Mouse (Mus musculus): ENCODE data around the gene Mlxip.

The Mlxip gene

DNA sequence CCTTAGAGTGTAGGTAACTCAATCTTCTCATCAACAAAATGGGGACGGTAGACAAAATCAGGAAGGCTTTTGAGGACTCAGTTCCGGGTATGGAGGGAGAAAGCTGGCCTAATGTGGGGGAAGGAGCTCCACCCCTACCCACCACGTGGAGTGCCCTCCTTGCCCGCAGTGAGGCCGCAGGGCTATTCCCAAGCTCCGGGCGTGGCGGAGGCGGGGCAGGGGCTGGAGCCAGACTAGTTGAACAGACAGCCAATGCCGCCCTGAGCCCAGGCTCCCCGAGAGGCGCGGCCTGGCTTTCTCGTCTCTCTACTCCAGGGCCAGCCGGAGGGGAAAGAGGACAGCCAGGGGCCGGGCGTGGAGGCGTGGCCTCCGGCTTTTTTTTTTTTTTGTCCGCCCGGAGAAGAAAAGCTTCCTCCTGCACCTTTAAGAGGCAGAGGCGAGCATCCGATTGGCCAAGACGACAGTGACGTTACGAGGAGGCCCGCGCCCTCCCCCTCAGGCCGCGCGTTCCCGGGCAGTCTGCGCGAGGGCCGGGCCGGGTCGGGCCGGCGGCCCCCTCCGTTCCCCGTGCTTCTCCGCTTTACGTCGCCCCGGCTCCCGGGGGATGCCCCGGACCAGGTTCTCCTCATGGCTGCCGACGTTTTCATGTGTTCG lies at the start of gene Mlxip:
TSS of gene Mlxip (plus strand) at position 496 of the 654 bp plus-strand sequence.
- peak; percentile 99 for DNase-seq

GRCm38 (mm10) chr5:123344963-123345852 lies 49.4 kb upstream of the Mlxip start:
- peak; percentile 66 for DNase-seq

- DNase-seq = peak; percentile 81
Observed at GRCm38 (mm10) chr5:123345853-123346654, 48.5 kb upstream of the Mlxip start.

DNA sequence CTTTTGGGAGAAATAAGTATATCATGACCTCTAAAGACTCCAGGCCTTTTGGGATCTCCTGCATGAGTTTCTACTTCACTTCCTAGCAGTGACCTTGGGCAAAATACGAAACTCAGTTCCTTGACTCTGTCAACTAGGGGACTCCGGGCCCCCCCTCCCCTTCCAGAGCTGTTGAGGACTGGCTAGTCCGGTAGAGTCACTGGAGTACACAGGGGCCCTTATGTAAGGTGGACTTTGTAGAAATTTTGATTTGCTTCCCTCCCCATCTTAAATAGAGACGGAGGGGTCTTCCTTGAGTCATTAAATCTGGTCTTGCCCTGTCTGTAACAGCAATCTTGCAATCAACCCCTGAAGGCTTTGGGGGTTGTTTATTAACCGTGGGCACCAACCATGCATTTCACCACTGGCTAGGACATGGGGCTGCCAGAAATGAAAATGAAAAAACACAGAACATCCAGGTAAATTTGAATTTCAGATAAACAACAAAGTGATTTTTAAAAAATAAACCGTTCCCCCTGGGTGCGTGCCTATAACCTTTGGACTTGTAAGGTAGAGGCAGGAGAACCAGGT lies 47.8 kb upstream of the Mlxip start:
- peak; percentile 38 for DNase-seq

GRCm38 (mm10) chr5:123347985-123348384 lies 46.6 kb upstream of the Mlxip start:
- no peak for DNase-seq

DNA sequence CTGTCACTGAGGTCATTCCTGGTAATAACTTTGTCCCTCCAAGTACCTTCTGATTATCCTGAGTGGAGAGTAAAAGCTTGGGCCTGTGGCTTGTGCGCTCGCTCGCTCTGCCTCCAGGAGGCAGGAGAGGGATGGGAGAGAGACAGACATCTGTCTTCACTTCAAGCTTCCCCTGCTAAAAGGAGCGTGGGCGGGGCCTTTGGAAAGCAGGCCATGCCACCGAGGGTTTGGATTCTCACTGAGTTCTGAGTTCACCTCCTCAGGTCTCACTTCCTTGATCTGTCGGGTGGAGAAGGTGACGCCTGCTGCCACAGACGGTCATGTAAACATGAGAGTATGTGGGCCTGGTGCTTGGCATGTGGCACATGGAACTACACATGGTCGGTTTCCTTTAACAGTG lies 44.2 kb upstream of the Mlxip start:
- DNase-seq = peak; percentile 39

- peak; percentile 90 for DNase-seq
Observed at GRCm38 (mm10) chr5:123355918-123356317, 38.7 kb upstream of the Mlxip start.

DNA sequence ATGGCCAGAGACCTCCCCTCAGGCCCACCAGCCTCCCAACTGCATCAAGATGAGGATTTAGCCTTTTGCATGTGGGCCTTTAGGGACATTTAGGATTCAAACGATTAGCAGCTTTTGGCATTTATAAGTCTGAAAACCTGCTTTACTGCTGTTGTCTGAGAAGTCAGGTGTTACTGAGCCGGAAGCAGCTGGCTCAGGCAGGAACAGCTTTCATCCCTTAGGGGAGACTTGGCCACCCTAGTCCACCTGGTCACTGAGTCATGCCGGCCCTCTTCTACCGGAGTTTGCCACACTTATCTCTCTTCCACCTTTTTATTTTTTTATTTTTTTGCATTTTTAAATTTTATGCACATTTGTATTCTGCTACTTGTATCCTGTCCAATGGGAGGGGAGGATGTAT lies 37.3 kb upstream of the Mlxip start:
- DNase-seq = no peak

- no peak for DNase-seq
Observed at GRCm38 (mm10) chr5:123359431-123359830, 35.2 kb upstream of the Mlxip start.

DNA sequence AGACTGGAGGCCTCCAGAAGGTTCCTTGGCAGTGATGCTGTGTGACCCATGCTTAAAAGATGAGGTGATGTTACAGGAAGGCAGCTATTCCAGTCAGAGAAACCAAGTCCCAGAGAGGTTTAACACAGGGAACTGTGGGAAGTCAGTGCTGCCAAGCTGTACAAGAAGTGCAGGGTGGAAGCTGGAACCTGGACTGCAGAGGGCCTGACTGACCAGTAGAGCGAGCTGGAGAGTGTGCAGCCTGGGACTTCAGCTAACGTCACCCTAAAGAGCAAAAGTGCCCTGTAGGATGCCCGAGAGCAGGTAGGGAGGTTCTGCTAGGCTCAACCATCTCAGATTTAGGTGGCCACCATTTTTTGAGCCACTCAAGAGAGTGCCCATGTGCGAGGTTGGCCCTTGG lies 31.7 kb upstream of the Mlxip start:
- no peak for DNase-seq

- peak; percentile 85 for DNase-seq
Observed at GRCm38 (mm10) chr5:123364302-123364971, 30.2 kb upstream of the Mlxip start.

DNA sequence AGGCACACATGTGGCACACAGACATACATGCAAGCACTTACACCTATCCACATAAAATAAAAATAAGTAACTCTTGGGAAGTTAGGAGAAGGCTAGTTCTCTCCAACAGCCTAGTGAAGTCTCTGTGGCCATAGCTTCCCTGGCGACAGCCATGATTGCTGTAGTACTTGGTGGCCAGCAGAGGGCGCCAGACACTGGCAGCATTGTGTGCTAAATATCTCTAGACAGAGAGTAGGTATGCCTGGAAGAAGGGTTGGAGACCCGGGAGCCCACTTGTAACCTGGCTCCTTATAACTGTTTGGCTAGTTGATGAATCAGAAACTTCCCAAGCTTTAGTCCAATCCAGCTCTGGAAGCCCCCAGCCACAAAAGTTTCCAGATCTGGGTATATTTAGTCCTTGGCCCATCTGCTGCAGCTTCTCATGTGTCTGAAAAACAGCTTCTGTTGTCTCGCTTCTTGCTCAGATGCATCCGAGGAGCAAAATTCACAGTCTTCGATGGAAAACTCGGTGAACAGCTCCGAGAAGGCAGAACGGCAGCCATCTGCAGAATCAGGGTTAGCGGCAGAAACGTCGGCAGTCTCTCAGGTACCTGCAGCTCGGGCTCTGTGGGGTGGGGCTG lies 25.6 kb upstream of the Mlxip start:
- DNase-seq = peak; percentile 59

GRCm38 (mm10) chr5:123370049-123370448 lies 24.5 kb upstream of the Mlxip start:
- DNase-seq = no peak

DNA sequence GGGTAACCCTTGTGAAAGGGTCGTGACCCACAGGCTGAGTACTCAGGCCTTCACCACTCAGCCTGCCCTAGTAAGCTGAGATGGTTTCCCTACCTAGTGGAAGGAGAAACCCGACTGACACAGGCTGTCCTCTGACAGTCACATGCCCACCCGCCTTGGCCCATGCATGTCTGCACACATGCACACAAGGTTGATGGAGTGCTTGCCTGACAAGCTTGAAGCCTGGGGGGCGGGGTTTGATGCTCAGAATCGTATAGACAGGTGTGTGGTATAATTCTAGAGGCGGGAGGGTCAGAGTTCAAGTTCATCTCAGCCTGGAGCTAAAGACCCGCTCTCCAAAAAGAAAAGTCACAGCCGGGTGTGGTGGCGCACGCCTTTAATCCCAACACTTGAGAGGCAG lies 19.3 kb upstream of the Mlxip start:
- DNase-seq = no peak

GRCm38 (mm10) chr5:123375793-123376452 lies 18.7 kb upstream of the Mlxip start:
- no peak for DNase-seq

DNA sequence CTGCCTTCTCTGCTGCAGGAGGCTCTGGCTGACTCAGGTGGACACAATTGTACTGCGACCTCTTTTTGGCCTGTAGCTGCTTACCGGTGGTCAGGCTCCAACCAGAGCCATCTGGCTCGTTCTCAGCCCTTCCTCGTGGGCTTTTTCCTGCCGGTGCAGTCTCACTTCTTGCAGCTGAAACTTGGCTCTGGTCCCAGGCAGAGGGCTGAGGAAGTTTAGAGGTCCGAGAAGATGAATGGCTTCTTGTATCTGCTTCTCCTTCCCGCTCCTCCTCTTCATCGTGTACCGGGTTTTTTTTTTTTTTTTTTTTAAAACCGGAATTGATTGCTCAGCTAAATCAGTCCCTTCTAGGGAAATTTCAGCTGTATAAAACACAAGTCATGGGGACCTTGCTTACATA lies 18.0 kb upstream of the Mlxip start:
- peak; percentile 85 for DNase-seq

- peak; percentile 91 for DNase-seq
Observed at GRCm38 (mm10) chr5:123377120-123377955, 17.3 kb upstream of the Mlxip start.

- DNase-seq = no peak
Observed at GRCm38 (mm10) chr5:123378712-123379111, 15.9 kb upstream of the Mlxip start.

DNA sequence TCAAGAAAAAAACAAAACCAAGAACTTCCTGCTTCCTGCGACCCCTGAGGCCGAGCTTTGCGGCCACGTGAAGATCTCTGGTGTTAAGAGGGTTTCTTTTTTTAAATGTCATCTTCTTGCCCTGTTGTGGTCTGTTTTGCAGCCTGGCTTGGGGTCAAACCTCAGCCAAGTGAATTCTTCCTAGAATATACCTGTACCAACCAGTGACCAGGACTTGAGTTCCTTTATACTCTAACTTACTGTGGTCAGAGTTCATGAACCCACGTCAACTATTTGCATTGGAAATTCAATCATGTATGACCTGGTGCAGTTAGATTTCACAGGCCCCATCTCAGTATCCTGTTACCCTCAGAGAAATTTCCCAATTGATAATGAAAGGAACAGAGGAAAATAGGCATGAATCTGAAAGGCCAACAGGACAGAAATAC lies 15.1 kb upstream of the Mlxip start:
- no peak for DNase-seq

- DNase-seq = peak; percentile 70
Observed at GRCm38 (mm10) chr5:123381968-123382367, 12.6 kb upstream of the Mlxip start.
